In genomic region chr12:119464040-119464939, GRCm38 (mm10) we compare ENCODE assay signal across 11 mouse cellular contexts.
DNase-seq lines count a peak whose midpoint lies in the region; ATAC-seq lines count a peak whose summit lies in the region.
"Had no signal": no experiment of that assay in that cellular context is flagged by ENCODE, and none has a peak within 500 bp of the region (broad histone marks: within the 10 kb centered on the region; RNA-seq: fewer than 3 reads in every experiment).

No protein-coding gene starts in this region.

- no peak overlapping the region for H3K4me3 ChIP-seq in forebrain, embryonic 16.5 days (replicated peaks; ENCODE audit: low read length)
- H3K4me3 ChIP-seq in midbrain, embryonic 10.5 days, result no peak overlapping the region

- H3K9me3 ChIP-seq in forebrain, embryonic 16.5 days (ENCODE audit: control insufficient read depth, low read length), result no peaks in the 10 kb centered on the region
- no peaks in the 10 kb centered on the region for H3K9me3 ChIP-seq in midbrain, embryonic 10.5 days (replicated peaks)

- H3K27me3 ChIP-seq in forebrain, embryonic 16.5 days (replicated peaks; ENCODE audit: control insufficient read depth, insufficient read depth, low read length), result no peaks in the 10 kb centered on the region
- H3K27me3 ChIP-seq in midbrain, embryonic 10.5 days (ENCODE audit: low read depth, poor library complexity, severe bottlenecking), result no peaks in the 10 kb centered on the region

- DNase-seq in left cerebral cortex, adult 18-20 months (ENCODE audit: low spot score in 2 of 2), result peak; percentile 23 to 41
- DNase-seq in left cerebral cortex, postnatal 36 days (ENCODE audit: low spot score in 2 of 2), result no peak
- peak; percentile 13 for DNase-seq in midbrain, embryonic 10.5 days (ENCODE audit: low spot score)
- DNase-seq in right cerebral cortex, postnatal 14 days, result peak; percentile 6
- no peak for DNase-seq in kidney, adult 8-10 months
- no peak for DNase-seq in heart, adult 8-10 months (ENCODE audit: low spot score)
- DNase-seq: cerebellum, postnatal 36 days; gastrocnemius, postnatal 25 days had no signal

- 35% methylated on average over 2 of the region's 2 CpGs for WGBS in forebrain, embryonic 16.5 days
- WGBS in midbrain, embryonic 10.5 days, result 52% methylated on average over 2 of the region's 2 CpGs

- intact Hi-C loops in left cerebral cortex, postnatal 36 days (cut with DNase I), result no loop called here

- H3K4me1 ChIP-seq in forebrain, embryonic 16.5 days (replicated peaks; ENCODE audit: control insufficient read depth, insufficient read depth, low read length), result no peaks in the 10 kb centered on the region
- peaks cover 14% of the 10 kb centered on the region for H3K4me1 ChIP-seq in midbrain, embryonic 10.5 days

- H3K9ac ChIP-seq in forebrain, embryonic 16.5 days (replicated peaks; ENCODE audit: low read depth, low read length), result no peak overlapping the region
- H3K9ac ChIP-seq: liver, embryonic 14.5 days had no signal

- no peaks in the 10 kb centered on the region for H3K36me3 ChIP-seq in forebrain, embryonic 16.5 days (ENCODE audit: control insufficient read depth, insufficient read depth)
- no peaks in the 10 kb centered on the region for H3K36me3 ChIP-seq in midbrain, embryonic 10.5 days

- peak; percentile 96 for ATAC-seq in forebrain, embryonic 16.5 days
- no peak for ATAC-seq in erythroid progenitor cell, adult 5-6 weeks (replicated peaks; ENCODE audit: low FRiP score, poor library complexity, severe bottlenecking)

- no peak overlapping the region for H3K27ac ChIP-seq in forebrain, embryonic 16.5 days (ENCODE audit: low read length)
- H3K27ac ChIP-seq in midbrain, embryonic 10.5 days (replicated peaks), result no peak overlapping the region
- H3K27ac ChIP-seq: liver, embryonic 14.5 days had no signal

- H3K4me2 ChIP-seq in forebrain, embryonic 16.5 days (ENCODE audit: low read length), result no peak overlapping the region

Comparison
In these comparisons a context has a peak if more than half of its experiments do, and no peak if none do; other contexts are left out.
1. DNase-seq: peak in left cerebral cortex, adult 18-20 months (2 of 2), midbrain, embryonic 10.5 days (single experiment) and right cerebral cortex, postnatal 14 days (single experiment); none in left cerebral cortex, postnatal 36 days (0 of 2), kidney, adult 8-10 months (0 of 2) and heart, adult 8-10 months (single experiment).